Mouse (Mus musculus): ENCODE measurements around the gene Tmem211.

Tmem211 gene

DNA sequence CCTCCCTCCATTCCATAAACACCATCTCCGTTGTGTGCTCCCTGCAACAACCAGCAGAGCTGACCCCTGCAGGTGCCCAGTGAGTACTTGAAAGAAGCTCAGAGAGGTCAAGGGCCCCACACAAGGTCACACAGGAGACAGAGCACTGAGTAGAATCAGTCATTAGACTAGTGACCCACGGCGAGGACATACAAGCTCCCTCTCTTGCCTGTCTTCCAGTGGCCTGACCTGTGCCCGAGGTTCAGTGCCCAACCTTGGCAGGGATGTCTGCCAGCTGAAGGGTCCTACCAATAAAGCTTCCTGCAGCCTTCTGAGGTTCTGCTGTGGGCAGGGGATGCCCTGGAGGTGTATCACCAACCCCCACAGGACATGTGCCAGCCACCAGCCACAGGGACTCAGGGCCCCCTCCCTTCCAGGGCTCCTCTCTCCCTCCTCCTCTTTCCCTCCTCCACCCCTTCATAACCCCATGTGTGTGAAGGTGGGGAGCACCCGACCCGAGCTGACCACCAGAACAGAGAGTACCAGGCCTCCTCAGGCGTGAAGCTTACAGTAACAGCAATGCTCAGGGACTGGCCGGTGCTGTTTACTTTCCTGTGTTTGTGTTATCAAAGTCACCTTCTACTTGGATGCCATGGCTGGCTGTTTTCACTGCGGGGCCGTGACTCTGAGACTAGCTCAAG, 14.4 kb upstream of the Tmem211 start:
- ATAC-seq (ENCODE audit: insufficient number of reproducible peaks, low FRiP score, low TSS enrichment): no peak

DNA sequence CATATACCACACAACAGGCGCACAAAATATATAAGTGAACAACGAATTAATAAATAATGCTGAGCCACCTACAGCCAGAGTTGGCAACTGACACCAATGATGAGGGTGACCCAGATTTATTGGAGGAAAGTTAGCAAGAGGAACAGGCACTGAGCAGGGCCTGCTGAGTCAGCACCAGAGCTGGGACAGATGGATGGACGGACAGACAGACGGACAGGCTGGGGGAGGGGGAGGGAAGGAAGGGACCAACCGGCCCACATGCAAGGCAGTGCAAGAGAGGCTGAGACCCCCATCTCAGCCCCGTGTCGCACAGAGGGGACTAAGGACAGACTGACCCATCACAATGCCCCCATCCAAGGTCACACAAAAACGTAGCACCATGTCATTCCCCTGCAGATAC, 12.7 kb upstream of the Tmem211 start:
- no peak for ATAC-seq (ENCODE audit: insufficient number of reproducible peaks, low FRiP score, low TSS enrichment)

DNA sequence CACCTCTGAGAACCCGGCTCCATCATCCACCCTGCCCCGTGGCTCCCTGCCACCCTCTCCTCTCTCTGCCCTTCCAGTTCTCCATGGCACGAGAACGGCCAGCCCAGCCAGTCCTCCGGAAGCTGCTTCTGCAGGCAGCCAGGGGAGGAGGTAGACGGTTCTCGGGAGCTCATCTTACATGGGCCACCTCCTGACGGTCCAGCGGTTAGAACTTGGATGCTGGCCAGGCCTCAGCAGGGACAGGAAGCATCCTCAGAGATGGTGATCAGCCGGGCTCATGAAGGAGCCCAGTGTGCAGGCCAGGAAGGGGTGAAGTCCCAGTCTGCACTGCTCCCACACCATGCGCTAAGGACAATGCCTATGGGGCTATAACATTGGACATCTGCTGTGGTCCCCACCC, 12.3 kb upstream of the Tmem211 start:
- ATAC-seq (ENCODE audit: insufficient number of reproducible peaks, low FRiP score, low TSS enrichment): no peak

DNA sequence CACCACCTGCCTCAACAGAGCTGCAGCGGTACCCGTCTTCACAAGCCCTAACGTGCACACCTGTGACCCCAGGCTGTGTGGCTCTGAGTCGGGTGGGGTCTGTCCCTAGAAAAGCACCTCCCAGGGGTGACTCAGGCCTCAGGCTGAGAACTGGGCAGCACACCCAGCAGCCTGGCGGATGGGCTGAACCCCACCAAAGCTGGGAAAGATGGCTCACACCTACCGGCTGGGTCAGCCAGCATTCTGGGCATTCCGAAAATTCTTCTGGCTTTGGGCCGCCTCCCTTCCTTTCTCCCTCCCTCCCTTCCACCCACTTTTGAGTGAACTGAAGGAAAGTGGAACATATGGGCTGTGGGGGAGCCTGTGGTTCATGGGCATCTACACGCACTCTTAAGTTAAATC, 11.1 kb upstream of the Tmem211 start:
- ATAC-seq (ENCODE audit: insufficient number of reproducible peaks, low FRiP score, low TSS enrichment): no peak

DNA sequence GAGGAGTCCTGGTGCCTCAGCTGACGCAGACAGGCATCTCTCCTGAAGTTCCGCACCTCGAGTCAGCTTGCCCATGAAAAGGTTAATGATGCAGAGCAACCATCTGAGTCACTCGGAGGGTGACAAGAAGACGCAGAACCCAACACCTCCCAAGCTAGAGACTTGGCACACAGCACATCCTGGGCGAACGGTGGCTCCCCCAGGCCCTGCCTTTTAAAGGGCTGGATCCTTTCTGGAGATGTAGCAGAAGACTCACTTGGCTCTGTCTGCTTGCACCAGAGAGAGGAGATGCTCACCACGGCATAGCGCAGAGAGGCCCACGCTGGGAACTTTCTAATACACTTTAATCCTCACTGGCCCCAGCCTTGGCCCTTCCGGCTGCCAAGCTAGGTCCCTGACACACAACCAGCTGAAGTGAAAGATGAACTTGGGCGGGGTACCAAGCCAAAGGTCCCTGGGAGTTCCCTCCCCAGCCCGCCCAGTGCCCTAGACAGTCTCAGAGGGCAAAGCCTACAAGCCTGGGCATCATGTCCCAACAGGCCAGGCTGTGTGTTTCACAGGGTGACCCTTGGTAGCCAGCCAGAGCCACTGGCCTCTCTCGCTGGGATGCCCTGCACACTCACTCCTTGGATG, 10.3 kb upstream of the Tmem211 start:
- ATAC-seq (ENCODE audit: insufficient number of reproducible peaks, low FRiP score, low TSS enrichment): no peak

DNA sequence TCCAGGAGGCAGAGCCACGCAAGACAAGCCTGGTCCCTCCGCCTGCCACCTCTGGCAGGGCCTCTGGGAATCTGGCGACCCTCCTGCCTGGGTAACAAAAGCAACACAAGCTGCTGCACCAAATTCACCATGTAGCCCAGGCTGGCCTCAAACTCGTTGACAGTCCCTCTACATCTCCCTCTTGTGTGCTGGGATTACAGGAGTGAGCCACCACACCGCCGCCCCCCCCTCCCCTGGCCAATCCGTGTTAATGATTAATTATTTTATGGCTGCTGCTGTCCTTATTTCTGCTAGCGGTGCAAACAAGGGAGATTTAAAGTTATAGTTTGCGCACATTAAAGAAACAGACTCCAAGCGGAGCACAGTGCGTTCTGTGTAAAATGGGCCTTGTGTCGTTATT, 9.6 kb upstream of the Tmem211 start:
- no peak for ATAC-seq (ENCODE audit: insufficient number of reproducible peaks, low FRiP score, low TSS enrichment)

DNA sequence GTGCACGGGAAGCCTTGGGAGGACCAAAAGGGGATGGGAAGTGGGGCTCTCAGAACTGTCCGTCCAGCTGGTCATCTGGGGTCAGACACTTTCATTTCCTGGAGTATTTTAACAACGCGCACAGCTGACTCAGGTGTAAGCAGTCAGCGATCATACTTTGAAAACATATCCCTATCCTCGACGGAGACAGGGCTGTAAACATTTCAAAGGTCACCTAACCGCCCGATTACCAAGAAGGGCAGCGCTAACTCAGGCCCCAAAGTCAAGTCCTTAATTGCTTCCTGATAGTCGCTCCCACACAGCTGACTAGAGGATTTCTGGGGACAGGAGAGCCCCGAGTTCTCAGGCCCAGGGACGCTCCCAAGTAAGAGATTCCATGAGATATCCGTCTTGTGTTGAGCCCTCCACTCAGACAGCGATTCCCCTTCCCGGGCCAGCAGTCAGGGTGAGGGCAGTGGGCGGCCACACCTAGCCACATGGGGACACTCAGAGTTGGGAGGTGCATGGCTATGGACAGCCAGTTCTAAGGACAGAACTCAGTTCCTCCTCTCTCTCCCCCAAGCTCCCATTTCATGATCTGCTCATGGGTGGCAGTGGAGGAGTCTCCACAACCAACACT, 8.0 kb upstream of the Tmem211 start:
- no peak for ATAC-seq (ENCODE audit: insufficient number of reproducible peaks, low FRiP score, low TSS enrichment)

DNA sequence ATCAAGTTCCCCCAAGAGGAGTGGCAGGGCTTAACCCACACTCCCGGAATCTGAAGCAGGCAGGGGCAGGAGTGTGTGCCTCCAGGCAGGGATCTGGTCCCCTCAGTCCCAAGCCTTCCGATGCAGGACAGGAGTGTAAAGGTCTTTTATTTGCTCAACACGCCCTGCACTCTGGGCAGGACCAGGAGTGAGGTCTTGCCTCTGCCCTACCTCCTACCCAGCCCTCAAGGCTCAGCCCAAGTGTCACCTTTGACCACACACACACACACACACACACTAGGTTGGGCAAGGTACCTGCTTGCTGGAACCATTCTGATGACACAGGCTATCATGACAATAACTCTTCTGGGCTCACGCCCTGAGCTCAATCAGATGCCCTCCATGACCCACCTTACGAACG, 7.3 kb upstream of the Tmem211 start:
- ATAC-seq (ENCODE audit: insufficient number of reproducible peaks, low FRiP score, low TSS enrichment): no peak

DNA sequence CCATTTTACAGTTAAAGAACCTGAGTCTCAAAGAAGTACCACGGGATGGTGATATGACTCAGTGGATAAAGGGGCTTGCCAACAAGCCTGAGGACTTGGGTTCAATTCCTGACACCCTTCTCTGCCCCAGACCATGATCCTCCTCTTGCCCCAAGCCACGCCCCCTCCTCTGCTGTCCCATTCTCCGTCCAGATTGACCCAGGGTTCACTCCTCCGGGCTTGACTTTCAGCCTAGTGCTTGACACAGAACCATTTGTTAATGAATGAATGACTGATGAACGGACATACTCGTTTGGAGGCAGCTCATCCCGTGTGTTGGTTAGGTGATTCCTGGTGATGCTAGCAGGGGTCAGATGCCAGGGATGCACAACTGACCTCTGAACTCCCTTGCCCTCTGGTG, 6.8 kb upstream of the Tmem211 start:
- no peak for ATAC-seq (ENCODE audit: insufficient number of reproducible peaks, low FRiP score, low TSS enrichment)

DNA sequence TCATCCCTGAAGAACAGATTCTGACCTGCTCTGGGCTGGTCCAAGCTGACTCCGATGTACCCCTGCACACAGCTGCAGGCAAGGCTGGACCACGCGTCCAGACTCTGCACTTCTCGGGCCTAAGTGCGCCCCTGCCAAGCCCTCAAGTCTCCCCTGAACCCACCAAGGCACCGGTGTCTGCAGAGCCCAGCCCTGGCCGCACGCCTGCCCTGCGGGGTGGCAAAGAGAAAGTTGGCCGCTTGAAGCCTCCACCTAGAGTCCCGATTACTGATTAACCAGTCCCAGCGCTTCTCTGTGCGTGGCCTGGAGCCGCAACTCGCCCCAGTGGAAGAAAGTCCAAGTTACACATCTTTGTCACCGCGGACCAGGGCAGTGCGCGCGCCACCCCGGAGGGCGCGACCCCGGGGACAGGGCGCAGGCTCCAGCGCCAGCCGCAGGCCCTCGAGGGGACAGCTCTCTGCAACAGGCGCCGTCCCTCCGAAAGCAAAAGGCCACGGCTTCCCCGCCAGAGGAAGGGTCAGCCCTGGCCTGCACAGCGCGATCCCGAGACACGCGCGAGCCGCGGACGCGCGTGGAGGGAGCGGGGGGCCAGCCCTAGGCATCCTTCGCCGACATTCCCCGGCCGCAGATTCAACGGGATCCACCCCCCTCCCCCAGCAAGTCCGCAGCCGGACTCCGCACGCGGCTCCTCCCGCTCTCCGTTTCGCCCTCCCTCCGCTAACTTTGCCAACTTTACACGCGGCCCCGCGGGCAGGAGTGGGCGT, 6.1 kb upstream of the Tmem211 start:
- no peak for ATAC-seq (ENCODE audit: insufficient number of reproducible peaks, low FRiP score, low TSS enrichment)

DNA sequence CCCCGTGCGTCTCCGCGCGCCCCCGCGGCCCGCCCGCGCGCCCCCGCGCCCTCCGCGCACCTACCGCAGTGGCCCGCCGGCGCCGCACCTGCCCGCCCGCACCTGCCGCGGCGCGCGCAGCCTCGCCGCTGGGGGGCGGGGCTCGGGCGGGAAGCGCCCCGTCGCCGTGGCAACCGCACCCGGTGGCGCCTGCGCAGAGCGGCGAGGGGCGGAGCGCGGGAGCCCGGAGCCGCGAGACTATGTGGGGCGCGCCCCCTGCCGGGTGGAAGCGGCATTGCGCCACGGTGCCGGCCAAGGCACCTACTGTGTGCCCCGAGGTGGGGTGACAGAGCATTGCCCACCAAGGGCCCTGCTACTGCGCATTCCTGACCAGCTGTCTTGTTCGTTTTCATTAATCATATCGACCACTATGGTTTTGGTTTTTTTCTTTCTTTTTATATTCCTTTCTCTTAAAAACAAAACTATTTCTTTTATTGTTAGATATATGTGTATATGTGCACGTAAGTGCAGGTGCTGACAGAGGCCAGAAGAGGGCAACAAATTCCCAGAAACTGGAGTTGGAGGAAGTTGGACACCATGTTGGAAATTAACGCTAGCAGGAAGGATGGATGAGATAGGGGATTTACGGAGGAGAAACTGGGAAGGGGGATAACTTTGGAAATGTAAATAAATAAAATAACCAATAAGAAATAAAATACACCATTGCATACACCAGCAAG, 5.4 kb upstream of the Tmem211 start, which contains the start of gene 2900026A02Rik:
Gene 2900026A02Rik, minus strand, starts transcription at position 90 of the 719 bp plus-strand sequence.
- ATAC-seq (ENCODE audit: insufficient number of reproducible peaks, low FRiP score, low TSS enrichment): no peak

DNA sequence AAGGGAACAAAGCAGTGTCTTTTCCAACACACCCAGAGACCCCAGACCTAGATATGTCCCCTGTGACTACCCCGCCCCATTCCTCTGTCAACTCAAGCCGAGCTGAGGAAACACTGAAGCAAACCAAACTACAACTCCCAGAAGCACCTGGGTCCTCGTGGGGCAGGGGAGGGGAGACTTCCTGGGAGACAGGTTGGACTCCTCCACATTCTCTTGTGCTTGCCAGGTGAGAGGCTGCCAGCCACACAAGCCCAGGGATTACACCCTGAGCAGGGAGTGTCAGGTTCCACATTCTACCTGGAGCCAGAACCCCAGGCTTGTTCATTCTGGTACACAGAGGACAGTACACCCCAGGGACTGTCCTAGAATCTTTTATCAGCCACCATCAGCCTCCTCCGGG, 2.8 kb upstream of the Tmem211 start:
- ATAC-seq (ENCODE audit: insufficient number of reproducible peaks, low FRiP score, low TSS enrichment): no peak

DNA sequence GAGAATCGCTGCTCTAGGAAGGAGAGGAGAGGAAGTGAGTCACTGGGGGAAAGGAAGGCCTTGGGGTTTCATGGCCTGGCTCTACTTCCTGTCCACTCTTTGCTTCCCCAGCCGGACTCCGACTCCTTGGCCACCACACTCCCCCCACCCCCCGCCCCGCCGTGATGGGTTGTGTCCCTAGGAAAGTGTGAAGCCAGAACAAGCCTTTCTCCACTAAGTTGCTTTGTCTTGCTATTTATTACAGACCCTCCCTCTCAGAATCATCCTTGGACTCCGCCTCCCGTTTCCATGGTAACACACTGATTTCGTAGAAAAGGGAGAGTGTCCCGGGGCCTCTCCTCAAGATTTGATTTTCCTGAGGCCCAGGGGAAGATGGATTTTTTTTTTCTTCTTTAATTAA, 1.4 kb upstream of the Tmem211 start:
- no peak for ATAC-seq (ENCODE audit: insufficient number of reproducible peaks, low FRiP score, low TSS enrichment)

DNA sequence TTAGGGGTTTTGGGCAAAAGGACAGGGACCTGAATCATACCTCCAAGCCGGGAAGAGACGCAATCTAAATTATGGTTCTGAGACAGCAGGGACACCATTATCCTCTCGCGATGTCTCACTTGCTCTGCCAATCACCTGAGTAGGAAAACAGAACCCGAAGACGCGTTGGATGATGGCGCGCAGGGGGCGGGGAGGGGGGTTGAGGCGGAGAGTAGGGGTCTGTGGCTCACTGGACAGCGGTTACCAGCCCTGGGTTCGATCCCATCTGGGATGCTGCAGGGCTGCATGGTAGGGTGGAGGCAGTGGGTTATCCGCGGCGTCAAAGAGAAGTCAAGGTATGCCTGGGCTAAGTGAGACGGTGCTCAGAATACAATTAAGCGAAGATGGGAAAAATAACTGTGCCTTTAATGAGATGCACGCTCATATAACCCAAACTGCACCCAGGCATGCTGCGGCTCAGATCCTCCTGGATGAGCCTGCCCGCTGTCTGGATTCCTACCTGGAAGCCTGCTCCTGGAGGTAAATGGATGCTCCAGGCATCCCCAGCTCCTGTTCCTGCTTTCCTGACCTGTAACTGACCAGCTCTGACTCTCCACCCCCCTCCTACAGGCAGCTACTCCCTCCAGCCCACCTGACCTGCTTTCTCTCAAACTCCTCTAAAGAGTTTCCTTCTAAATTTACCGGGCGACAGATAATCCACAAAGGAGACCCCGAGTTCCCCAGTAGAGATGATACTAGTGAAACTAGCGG, 848 bp upstream of the Tmem211 start:
- no peak for ATAC-seq (ENCODE audit: insufficient number of reproducible peaks, low FRiP score, low TSS enrichment)

DNA sequence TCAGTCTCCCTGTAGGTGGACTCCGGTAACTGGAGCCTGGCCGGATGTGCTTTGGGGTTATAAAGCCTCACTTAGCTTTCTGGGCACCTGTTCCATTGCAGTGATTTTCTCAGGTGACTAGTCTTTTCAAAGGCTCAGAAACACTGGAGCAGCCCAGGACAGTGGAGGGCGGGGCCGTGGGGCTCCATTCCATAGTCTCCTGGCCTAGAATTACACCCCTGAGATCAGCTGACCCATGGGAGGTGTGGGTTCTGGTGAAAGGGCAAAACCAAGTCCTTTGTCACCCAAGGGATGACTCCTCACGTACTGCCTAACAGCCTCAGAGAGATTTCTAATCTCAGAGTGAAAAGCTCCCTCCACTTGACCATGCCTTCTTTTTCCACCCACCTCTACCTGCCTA, 3.5 kb downstream of the Tmem211 start:
- no peak for ATAC-seq (ENCODE audit: insufficient number of reproducible peaks, low FRiP score, low TSS enrichment)

DNA sequence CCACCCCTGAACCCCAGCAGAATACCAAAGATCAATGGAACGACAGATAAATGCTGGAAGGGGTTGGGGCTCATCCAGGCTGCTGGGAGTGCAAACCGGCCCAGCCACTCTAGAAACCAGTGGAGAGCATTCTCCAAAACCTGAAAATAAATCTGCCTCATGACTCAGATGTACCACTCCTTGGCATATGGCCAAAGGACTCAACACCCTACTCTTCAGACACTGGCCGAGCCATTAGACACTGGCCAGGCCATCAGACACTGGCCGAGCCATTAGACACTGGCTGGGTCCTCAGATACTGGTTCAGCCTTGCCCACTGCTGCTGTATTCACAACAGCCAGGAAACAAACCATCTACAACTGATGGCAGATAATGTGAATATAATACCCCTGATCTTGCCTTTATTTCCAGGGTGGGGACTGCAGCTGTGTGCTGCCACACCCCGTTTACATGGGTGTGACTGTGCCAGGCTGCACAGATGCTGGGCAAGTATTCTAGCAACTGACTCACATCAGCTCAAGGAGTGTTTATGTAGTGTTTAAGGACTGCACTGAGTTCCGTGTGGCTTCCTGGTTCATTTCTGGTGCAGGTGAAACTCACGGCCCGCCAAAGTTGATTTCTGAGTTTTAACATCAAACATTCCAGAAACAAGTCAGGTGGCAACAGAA, 22.7 kb downstream of the Tmem211 start:
- ATAC-seq (ENCODE audit: insufficient number of reproducible peaks, low FRiP score, low TSS enrichment): no peak

DNA sequence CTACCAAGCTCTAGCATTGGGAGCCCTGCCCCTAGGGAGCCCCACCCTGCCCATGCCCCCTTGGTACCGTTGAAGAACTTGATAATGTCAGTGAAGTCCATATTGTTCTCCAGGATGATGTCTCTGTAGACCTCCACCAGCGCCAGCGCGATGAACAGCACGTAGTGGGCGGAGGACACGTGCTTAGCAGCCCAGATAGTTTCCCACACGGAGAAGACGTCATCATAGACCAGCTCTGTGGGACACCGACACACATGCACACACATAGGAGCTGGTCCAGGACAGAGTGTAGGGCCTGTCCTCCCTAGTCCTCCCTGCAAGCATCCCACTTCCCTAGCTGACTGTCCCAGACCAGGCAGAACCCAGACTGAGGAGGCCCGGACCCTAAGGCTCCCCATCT, 24.1 kb downstream of the Tmem211 start:
- no peak for ATAC-seq (ENCODE audit: insufficient number of reproducible peaks, low FRiP score, low TSS enrichment)

DNA sequence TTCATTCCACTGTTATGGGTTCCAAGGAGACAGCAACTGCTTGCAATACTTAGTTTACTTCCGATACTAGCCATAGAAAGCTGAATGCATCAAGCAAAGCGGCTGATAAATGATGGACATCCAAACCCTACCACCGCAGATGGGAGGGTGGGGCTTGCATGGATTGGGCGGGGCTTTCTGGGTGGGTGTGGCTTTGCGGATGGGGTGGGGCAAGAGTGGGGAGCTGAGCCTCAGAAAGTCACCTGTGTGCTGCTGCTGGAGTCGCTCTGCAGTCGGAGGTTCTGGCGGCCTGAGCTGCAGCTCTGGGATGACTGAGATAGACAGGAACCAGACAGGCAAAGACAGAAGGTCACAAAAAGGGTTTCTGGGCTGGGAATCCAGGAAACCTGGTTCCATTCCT, 38.9 kb downstream of the Tmem211 start:
- ATAC-seq (ENCODE audit: insufficient number of reproducible peaks, low FRiP score, low TSS enrichment): no peak

DNA sequence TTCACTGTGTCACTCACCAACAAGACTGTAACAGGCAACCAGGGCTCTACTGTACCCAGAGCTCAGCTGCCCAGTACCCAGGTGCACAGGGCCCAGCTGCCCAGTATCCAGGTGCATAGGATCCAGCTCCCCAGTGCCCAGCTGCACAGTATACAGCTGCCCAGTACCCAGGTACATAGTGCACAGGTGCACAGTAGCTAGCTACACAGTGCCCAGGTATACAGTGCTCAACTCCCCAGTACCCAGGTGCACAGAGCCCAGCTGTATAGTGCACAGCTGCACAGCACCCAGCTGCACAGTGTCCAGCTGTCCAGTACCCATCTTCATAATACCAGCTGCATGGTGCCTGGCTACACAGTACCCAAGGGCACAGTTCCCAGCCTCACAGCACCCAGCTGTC, 41.5 kb downstream of the Tmem211 start:
- ATAC-seq (ENCODE audit: insufficient number of reproducible peaks, low FRiP score, low TSS enrichment): no peak

All from cerebellum, adult (tissue).